Mouse (Mus musculus): ENCODE data around the gene Vmn1r82. TPM values are rescaled to one million over a fixed set of nuclear protein-coding genes. Genes with fewer than 3 reads are reported as not detected.

Gene Vmn1r82
- not detected in 2 replicates for polyA plus RNA-seq (2015; fragmentation: Nextera tagmentation; extraction: Ambion mirVana)

DNA sequence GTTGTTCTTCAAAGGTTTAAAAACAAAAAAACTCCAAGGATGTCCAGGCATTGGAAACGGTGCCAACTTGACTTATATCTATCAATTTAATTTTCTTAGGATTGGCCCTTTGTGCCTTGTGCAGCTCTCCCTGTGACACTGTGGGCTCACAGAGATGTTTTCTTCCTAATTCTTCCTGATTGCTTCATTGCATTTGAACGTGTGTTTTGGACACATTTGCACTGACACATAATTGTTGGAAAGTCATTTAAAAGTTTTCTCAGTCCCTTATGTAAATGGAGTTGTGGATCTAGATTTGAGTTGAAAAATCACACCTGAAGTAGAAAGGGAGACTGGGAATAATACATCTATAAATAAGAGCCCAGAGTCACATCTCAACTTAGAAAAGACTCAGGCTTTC, at the start of gene Vmn1r82:
Gene Vmn1r82 (plus strand): TSS at position 301 of the 400 bp plus-strand sequence.
- Histone ChIP-seq H3K27ac (no peak within 1 kb of the TSS), H3K9me3 (peaks cover 5% of the 10 kb centered on the region; the same call in 1 of the 2 replicates), H3K27me3 (no peaks in the 10 kb centered on the region), H3K4me3 (no peak within 1 kb of the TSS), H3K4me2 (no peak within 1 kb of the TSS), H3K4me1 (no peaks in the 10 kb centered on the region), H3K36me3 (no peaks in the 10 kb centered on the region), H3K9ac (no peak within 1 kb of the TSS)
- WGBS = 57% methylated on average over 2 of the region's 2 CpGs
- ATAC-seq (ENCODE audit: insufficient number of reproducible peaks, insufficient read depth, low FRiP score, low TSS enrichment, low read depth) = no peak

DNA sequence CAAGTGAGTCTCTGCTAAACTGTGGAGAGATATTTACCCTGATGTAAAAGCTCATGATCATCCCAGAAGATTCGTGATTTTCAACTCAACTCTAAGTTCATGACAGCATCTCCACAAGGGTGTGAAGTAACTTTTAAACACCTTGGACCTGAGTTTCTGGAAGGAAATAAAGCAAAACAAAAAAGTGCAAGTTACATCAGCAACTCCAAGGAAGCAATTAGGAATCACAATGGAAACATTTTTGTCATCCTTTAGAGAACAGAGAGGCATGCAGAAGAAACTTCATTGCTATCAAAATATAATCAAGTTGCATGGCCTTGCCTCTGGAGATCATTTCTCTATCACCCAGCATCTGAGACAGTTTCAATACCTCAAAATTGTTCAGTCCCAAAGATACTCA, 32.1 kb upstream of the Vmn1r82 start, which contains the start of gene Vmn1r81:
Gene Vmn1r81 (minus strand): TSS at position 101 of the 400 bp plus-strand sequence.
- Histone ChIP-seq H3K36me3 (no peaks in the 10 kb centered on the region), H3K27ac (no peak within 1 kb of the TSS), H3K9me3 (peaks cover 5% of the 10 kb centered on the region), H3K4me1 (no peaks in the 10 kb centered on the region), H3K4me3 (no peak within 1 kb of the TSS), H3K27me3 (no peaks in the 10 kb centered on the region), H3K9ac (no peak within 1 kb of the TSS), H3K4me2 (no peak within 1 kb of the TSS)
- 61% methylated on average over 1 of the region's 1 CpGs for WGBS
- no peak for ATAC-seq (ENCODE audit: insufficient number of reproducible peaks, insufficient read depth, low FRiP score, low TSS enrichment, low read depth)

DNA sequence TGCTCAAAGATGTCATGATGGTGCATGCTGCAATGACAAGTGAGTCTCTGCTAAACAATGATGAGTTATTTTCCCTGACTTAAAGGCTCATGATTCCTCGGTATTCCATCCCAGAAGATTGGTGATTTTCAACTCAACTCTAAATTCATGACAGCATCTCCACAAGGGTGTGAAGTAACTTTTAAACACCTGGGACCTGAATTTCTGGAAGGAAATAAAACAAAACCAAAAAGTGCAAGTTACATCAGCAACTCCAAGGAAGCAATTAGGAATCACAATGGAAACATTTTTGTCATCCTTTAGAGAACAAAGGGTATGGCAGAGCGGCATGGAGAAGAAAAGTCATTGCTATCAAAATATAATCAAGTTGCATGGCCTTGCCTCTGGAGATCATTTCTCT, 29.2 kb downstream of the Vmn1r82 start, which contains the start of gene Vmn1r83:
Gene Vmn1r83 (minus strand): TSS at position 101 of the 400 bp plus-strand sequence.
- H3K4me1 ChIP-seq = no peaks in the 10 kb centered on the region
- H3K4me2 ChIP-seq = no peak within 1 kb of the TSS
- 83% methylated on average over 2 of the region's 2 CpGs for WGBS
- no peaks in the 10 kb centered on the region for H3K36me3 ChIP-seq
- no peak for ATAC-seq (ENCODE audit: insufficient number of reproducible peaks, insufficient read depth, low FRiP score, low TSS enrichment, low read depth)
- no peak within 1 kb of the TSS for H3K4me3 ChIP-seq
- no peak within 1 kb of the TSS for H3K27ac ChIP-seq
- no peaks in the 10 kb centered on the region for H3K27me3 ChIP-seq
- H3K9ac ChIP-seq = no peak within 1 kb of the TSS
- H3K9me3 ChIP-seq = peaks cover 15% of the 10 kb centered on the region

Other genes with a start within 250 kb of the Vmn1r82 start
- not detected in 2 replicates for gene Vmn1r78, start 150.2 kb upstream of the Vmn1r82 start, polyA plus RNA-seq (2015; fragmentation: Nextera tagmentation; extraction: Ambion mirVana)
- gene Vmn1r79, start 129.2 kb upstream of the Vmn1r82 start, polyA plus RNA-seq (2015; fragmentation: Nextera tagmentation; extraction: Ambion mirVana) = not detected in 2 replicates
- not detected in 2 replicates for gene Vmn1r80, start 111.1 kb upstream of the Vmn1r82 start, polyA plus RNA-seq (2015; fragmentation: Nextera tagmentation; extraction: Ambion mirVana)
- not detected in 2 replicates for gene Vmn1r81, start 32.2 kb upstream of the Vmn1r82 start, polyA plus RNA-seq (2015; fragmentation: Nextera tagmentation; extraction: Ambion mirVana)
- not detected in 2 replicates for gene Vmn1r83, start 29.1 kb downstream of the Vmn1r82 start, polyA plus RNA-seq (2015; fragmentation: Nextera tagmentation; extraction: Ambion mirVana)
- not detected in 2 replicates for gene Vmn1r84, start 68.8 kb downstream of the Vmn1r82 start, polyA plus RNA-seq (2015; fragmentation: Nextera tagmentation; extraction: Ambion mirVana)
- 5.5 and 5.8 TPM in 2 replicates for gene Zfp551, start 122.3 kb downstream of the Vmn1r82 start, polyA plus RNA-seq (2015; fragmentation: Nextera tagmentation; extraction: Ambion mirVana)
- gene Zfp606, start 177.9 kb downstream of the Vmn1r82 start, polyA plus RNA-seq (2015; fragmentation: Nextera tagmentation; extraction: Ambion mirVana) = 27.3 and 29.1 TPM in 2 replicates
- gene 2900092C05Rik, start 212.1 kb downstream of the Vmn1r82 start, polyA plus RNA-seq (2015; fragmentation: Nextera tagmentation; extraction: Ambion mirVana) = not detected in 2 replicates

Data from embryonic facial prominence, embryonic 13.5 days (tissue).